Mouse (Mus musculus) heart, embryonic 11.5 days (tissue): ENCODE data around the gene Ndufs7. TPM values are rescaled to one million over a fixed set of nuclear protein-coding genes. Genes with fewer than 3 reads are reported as not detected.

ENCODE experiments used
- ATAC-seq: fragments of 200-750 bp; cut with Nextera tagmentation; replicated peaks from 2 replicates; pipeline ENCODE4 v1.8.0; 2017; ENCODE audit warnings: moderate library complexity; ENCODE audit not compliant: insufficient number of reproducible peaks, low FRiP score, low TSS enrichment
- H3K27ac ChIP-seq: fragments of 300-500 bp; sonication (generic); 2 replicates; pipeline ENCODE4 v1.5.1; 2014; ENCODE audit warnings: mild to moderate bottlenecking, low read depth, low read length
- H3K27me3 ChIP-seq: fragments of 300-500 bp; sonication (generic); 2 replicates; pipeline ENCODE4 v1.6.1; 2014; ENCODE audit warnings: mild to moderate bottlenecking, low read length, mixed read lengths; ENCODE audit not compliant: control insufficient read depth, insufficient read depth
- H3K36me3 ChIP-seq: fragments of 300-500 bp; sonication (generic); 2 replicates; pipeline ENCODE4 v1.6.1; 2014; ENCODE audit warnings: mild to moderate bottlenecking, low read length, moderate library complexity, mixed read lengths; ENCODE audit not compliant: control insufficient read depth, insufficient read depth
- H3K4me1 ChIP-seq: fragments of 300-500 bp; sonication (generic); 2 replicates; pipeline ENCODE4 v1.6.1; 2014; ENCODE audit warnings: low read length; ENCODE audit not compliant: control insufficient read depth, insufficient read depth
- H3K4me2 ChIP-seq: fragments of 300-500 bp; sonication (generic); 2 replicates; pipeline ENCODE4 v1.6.1; 2014; ENCODE audit warnings: mild to moderate bottlenecking, moderate library complexity
- H3K4me3 ChIP-seq: fragments of 300-500 bp; sonication (generic); 2 replicates; pipeline ENCODE4 v1.5.1; 2014; ENCODE audit warnings: low read depth, low read length
- H3K9ac ChIP-seq: fragments of 300-500 bp; sonication (generic); 2 replicates; pipeline ENCODE4 v1.6.1; 2014; ENCODE audit warnings: mild to moderate bottlenecking, low read depth, low read length, moderate library complexity
- H3K9me3 ChIP-seq: fragments of 300-500 bp; sonication (generic); replicated peaks from 2 replicates; pipeline ENCODE4 v1.6.1; 2016; ENCODE audit warnings: low read length; ENCODE audit not compliant: control insufficient read depth
- WGBS: fragments of 180-500 bp; shearing (Covaris S2); extraction: QIAGEN DNeasy Blood & Tissue Kit; methylation state at CpG from one replicate; pipeline ENCODE4 v1.1.7; 2014; ENCODE audit not compliant: insufficient replicate concordance; 5-methylcytosine and 5-hydroxymethylcytosine counted together
- polyA plus RNA-seq: library from polyadenylated mRNA; unstranded; fragments of >200 nt; fragmentation: Nextera tagmentation; extraction: Ambion mirVana; gene quantifications from 2 replicates; pipeline ENCODE4 v1.2.1, GENCODE M21; 2014

Ndufs7 gene
- polyA plus RNA-seq, 1 experiment from 2014 or later, result 499 TPM

- ATAC-seq, result no peak
- Histone ChIP-seq H3K36me3 (peaks cover 33% of the 10 kb centered on the region), H3K27me3 (no peaks in the 10 kb centered on the region)
These were observed 24.9 kb downstream of the Ndufs7 start for GRCm38 (mm10) chr10:80273847-80274246.

GRCm38 (mm10) chr10:80276238-80276637 is 27.3 kb downstream of the Ndufs7 start:
- peaks cover 50% of the 10 kb centered on the region for H3K36me3 ChIP-seq
- H3K4me1 ChIP-seq, result peaks cover 8% of the 10 kb centered on the region
- no peak overlapping the region for H3K4me2 ChIP-seq
- no peak overlapping the region for H3K9ac ChIP-seq
- H3K4me3 ChIP-seq, result no peak overlapping the region
- 93% methylated on average over 5 of the region's 5 CpGs for WGBS
- H3K9me3 ChIP-seq, result no peaks in the 10 kb centered on the region
- no peak overlapping the region for H3K27ac ChIP-seq
- ATAC-seq, result no peak
- H3K27me3 ChIP-seq, result no peaks in the 10 kb centered on the region

More at GRCm38 (mm10) chr10:80273847-80274246, 24.9 kb downstream of the Ndufs7 start:
- Histone ChIP-seq H3K9me3 (no peaks in the 10 kb centered on the region), H3K4me2 (no peak overlapping the region), H3K27ac (no peak overlapping the region), H3K9ac (0 out of 2 replicates have a peak overlapping the region, but pooled peaks have one; percentile 10), H3K4me1 (peaks cover 23% of the 10 kb centered on the region), H3K4me3 (no peak overlapping the region)
- WGBS, result 81% methylated on average over 3 of the region's 3 CpGs

GRCm38 (mm10) chr10:80278390-80278789 is 29.5 kb downstream of the Ndufs7 start:
- peaks cover 8% of the 10 kb centered on the region; the same call in 1 of the 2 replicates for H3K4me1 ChIP-seq
- no peak overlapping the region for H3K4me3 ChIP-seq
- peaks cover 64% of the 10 kb centered on the region for H3K36me3 ChIP-seq
- H3K9ac ChIP-seq, result no peak overlapping the region
- no peaks in the 10 kb centered on the region for H3K9me3 ChIP-seq
- 94% methylated on average over 9 of the region's 9 CpGs for WGBS
- H3K4me2 ChIP-seq, result no peak overlapping the region
- H3K27ac ChIP-seq, result no peak overlapping the region
- no peaks in the 10 kb centered on the region for H3K27me3 ChIP-seq
- no peak for ATAC-seq

- H3K9ac ChIP-seq, result no peak overlapping the region
- H3K27ac ChIP-seq, result no peak overlapping the region
- ATAC-seq, result no peak
- no peak overlapping the region for H3K4me3 ChIP-seq
- no peaks in the 10 kb centered on the region for H3K9me3 ChIP-seq
- peaks cover 7% of the 10 kb centered on the region; the same call in 1 of the 2 replicates for H3K4me1 ChIP-seq
- peaks cover 70% of the 10 kb centered on the region for H3K36me3 ChIP-seq
- H3K4me2 ChIP-seq, result no peak overlapping the region
- 95% methylated on average over 12 of the region's 12 CpGs for WGBS
- H3K27me3 ChIP-seq, result no peaks in the 10 kb centered on the region
These were observed 30.4 kb downstream of the Ndufs7 start for GRCm38 (mm10) chr10:80279273-80279672.

GRCm38 (mm10) chr10:80281304-80281703 is 32.4 kb downstream of the Ndufs7 start:
- Histone ChIP-seq H3K36me3 (peaks cover 70% of the 10 kb centered on the region), H3K4me3 (no peak overlapping the region), H3K4me2 (no peak overlapping the region), H3K9ac (no peak overlapping the region), H3K9me3 (no peaks in the 10 kb centered on the region), H3K27me3 (no peaks in the 10 kb centered on the region), H3K4me1 (peaks cover 7% of the 10 kb centered on the region; the same call in 1 of the 2 replicates), H3K27ac (peak overlapping the region; percentile 37; the same call in 1 of the 2 replicates)
- ATAC-seq, result no peak
- 68% methylated on average over 7 of the region's 7 CpGs for WGBS

GRCm38 (mm10) chr10:80281921-80282371 is 33.0 kb downstream of the Ndufs7 start:
- Histone ChIP-seq H3K4me2 (no peak overlapping the region), H3K9ac (no peak overlapping the region), H3K27ac (0 out of 2 replicates have a peak overlapping the region, but pooled peaks have one; percentile 37), H3K4me3 (no peak overlapping the region), H3K4me1 (peaks cover 7% of the 10 kb centered on the region; the same call in 1 of the 2 replicates), H3K27me3 (no peaks in the 10 kb centered on the region), H3K9me3 (no peaks in the 10 kb centered on the region), H3K36me3 (peaks cover 68% of the 10 kb centered on the region)
- 78% methylated on average over 8 of the region's 8 CpGs for WGBS
- ATAC-seq, result no peak

- WGBS, result 81% methylated on average over 20 of the region's 20 CpGs
- no peak overlapping the region for H3K4me3 ChIP-seq
- no peaks in the 10 kb centered on the region for H3K9me3 ChIP-seq
- H3K4me2 ChIP-seq, result no peak overlapping the region
- no peak overlapping the region for H3K9ac ChIP-seq
- 0 out of 2 replicates have a peak, but pooled peaks have one; percentile 1 for ATAC-seq
- H3K36me3 ChIP-seq, result peaks cover 64% of the 10 kb centered on the region
- H3K27me3 ChIP-seq, result no peaks in the 10 kb centered on the region
- H3K27ac ChIP-seq, result no peak overlapping the region
- peaks cover 7% of the 10 kb centered on the region; the same call in 1 of the 2 replicates for H3K4me1 ChIP-seq
These were observed 33.8 kb downstream of the Ndufs7 start for GRCm38 (mm10) chr10:80282481-80283441.

- peaks cover 47% of the 10 kb centered on the region for H3K36me3 ChIP-seq
- no peak for ATAC-seq
- no peak overlapping the region for H3K9ac ChIP-seq
- H3K27me3 ChIP-seq, result no peaks in the 10 kb centered on the region
- H3K4me3 ChIP-seq, result no peak overlapping the region
- H3K4me2 ChIP-seq, result no peak overlapping the region
- H3K4me1 ChIP-seq, result peaks cover 7% of the 10 kb centered on the region; the same call in 1 of the 2 replicates
- WGBS, result 81% methylated on average over 14 of the region's 15 CpGs
- no peak overlapping the region for H3K27ac ChIP-seq
- no peaks in the 10 kb centered on the region for H3K9me3 ChIP-seq
These were observed 36.5 kb downstream of the Ndufs7 start for GRCm38 (mm10) chr10:80285222-80286070.
